Mouse (Mus musculus) gastrocnemius, postnatal 10 days (tissue): ENCODE data around the gene Rspo1. TPM values are rescaled to one million over a fixed set of nuclear protein-coding genes. Genes with fewer than 3 reads are reported as not detected.
"Not testable (repeated sequence)": the region's sequence is repeated elsewhere in the genome, so short reads cannot be mapped to it uniquely, and the experiment has no call there.

Source experiments
- DNase-seq: peaks from one replicate; pipeline ENCODE4 v3.0.0; 2021; ENCODE audit warnings: mixed read lengths
- long read RNA-seq, 2 experiments: library from polyadenylated mRNA; stranded (forward); transcript quantifications; one replicate each; pipeline ENCODE4 v2.0.0; 2021
- total RNA-seq, 2 experiments: library from RNA; stranded (reverse); gene quantifications; 2 replicates each; pipeline ENCODE4 v1.2.3; 2021

Gene Rspo1
- under 1 TPM; 0.47 to 0.65 TPM for total RNA-seq
- long read RNA-seq, experiment 1, partial matches to known transcripts = 0 of 1 reads
- long read RNA-seq, experiment 1, other reads (novel, unspliced or antisense) = 0 of 1 reads
- long read RNA-seq, experiment 2, partial matches to known transcripts = 0 of 1 reads
- long read RNA-seq, experiment 2, other reads (novel, unspliced or antisense) = 0 of 1 reads

- DNase-seq = peak; percentile 14
Observed at GRCm38 (mm10) chr4:124985671-124986602, at the start of gene Rspo1. Gene Rspo1 (plus strand): TSS chr4:124986430.

- peak; percentile 86 for DNase-seq
Observed at GRCm38 (mm10) chr4:124936613-124937471, 49.4 kb upstream of the Rspo1 start, which contains the start of gene 9930104L06Rik. Gene 9930104L06Rik (plus strand): TSS chr4:124937048.

GRCm38 (mm10) chr4:124939211-124939610, 47.0 kb upstream of the Rspo1 start, which contains the start of gene Cdca8:
Gene Cdca8 (minus strand): TSS chr4:124939311.
- DNase-seq = not testable (repeated sequence)

GRCm38 (mm10) chr4:124943022-124943421, 43.2 kb upstream of the Rspo1 start:
- DNase-seq = peak; percentile 87

GRCm38 (mm10) chr4:124943781-124944180, 42.4 kb upstream of the Rspo1 start:
- DNase-seq = no peak

GRCm38 (mm10) chr4:124944961-124945360, 41.3 kb upstream of the Rspo1 start:
- no peak for DNase-seq

- DNase-seq = no peak
Observed at GRCm38 (mm10) chr4:124949488-124949887, 36.7 kb upstream of the Rspo1 start.

GRCm38 (mm10) chr4:124950181-124951035, 35.8 kb upstream of the Rspo1 start:
- DNase-seq = no peak

GRCm38 (mm10) chr4:124951036-124951433, 35.2 kb upstream of the Rspo1 start:
- DNase-seq = no peak

GRCm38 (mm10) chr4:124953546-124953945, 32.7 kb upstream of the Rspo1 start:
- DNase-seq = no peak

- no peak for DNase-seq
Observed at GRCm38 (mm10) chr4:124957284-124957683, 28.9 kb upstream of the Rspo1 start.

- no peak for DNase-seq
Observed at GRCm38 (mm10) chr4:124959062-124959461, 27.2 kb upstream of the Rspo1 start.

- DNase-seq = no peak
Observed at GRCm38 (mm10) chr4:124960940-124961339, 25.3 kb upstream of the Rspo1 start.

- no peak for DNase-seq
Observed at GRCm38 (mm10) chr4:124962576-124962975, 23.7 kb upstream of the Rspo1 start.

GRCm38 (mm10) chr4:124964912-124965599, 21.2 kb upstream of the Rspo1 start:
- no peak for DNase-seq

- no peak for DNase-seq
Observed at GRCm38 (mm10) chr4:124968711-124969110, 17.5 kb upstream of the Rspo1 start.

GRCm38 (mm10) chr4:124969219-124969848, 16.9 kb upstream of the Rspo1 start:
- no peak for DNase-seq

- no peak for DNase-seq
Observed at GRCm38 (mm10) chr4:124970194-124970593, 16.0 kb upstream of the Rspo1 start.

- no peak for DNase-seq
Observed at GRCm38 (mm10) chr4:124970677-124971076, 15.6 kb upstream of the Rspo1 start.

- DNase-seq = no peak
Observed at GRCm38 (mm10) chr4:124971094-124971493, 15.1 kb upstream of the Rspo1 start.
